Mouse (Mus musculus) stomach, postnatal 0 days (tissue): ENCODE measurements around the gene 1700018B08Rik.

Experiments used
- CTCF ChIP-seq: IDR thresholded peaks from 2 replicates; pipeline ENCODE4 v1.5.1; 2016; ENCODE audit warnings: antibody characterized with exemption, low read depth, mild to moderate bottlenecking, moderate library complexity
- EP300 ChIP-seq: optimal IDR thresholded peaks from 2 replicates; pipeline ENCODE3; 2016; ENCODE audit warnings: antibody characterized with exemption

DNA sequence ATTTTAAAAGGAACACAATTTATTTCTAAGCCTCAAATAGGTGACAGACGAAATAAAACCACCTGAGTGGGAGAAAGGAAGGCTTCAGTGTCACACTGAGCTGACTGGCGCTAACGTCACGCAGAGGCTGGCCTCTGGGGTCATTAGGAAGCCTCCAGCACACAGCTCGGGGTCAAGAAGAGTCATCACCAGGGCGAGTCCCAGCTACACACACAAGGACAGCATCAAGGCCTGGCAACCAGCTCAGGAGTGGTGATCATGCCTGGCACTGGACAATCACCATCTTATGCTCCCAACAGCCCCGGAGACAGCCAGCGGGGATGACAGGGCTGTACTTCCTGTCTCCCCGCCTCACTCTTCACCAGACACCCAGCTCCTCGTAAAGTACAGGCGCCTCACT is 13.6 kb upstream of the 1700018B08Rik start:
- TF ChIP-seq CTCF (no peak), EP300 (no peak)
